Mouse (Mus musculus) monocyte, adult 2 months (primary cell): ENCODE measurements around the gene Atxn7.
"Not testable (repeated sequence)": the region's sequence is repeated elsewhere in the genome, so short reads cannot be mapped to it uniquely, and the experiment has no call there.

ENCODE experiments used
- DNase-seq, 2 experiments: peaks; one replicate each; pipeline ENCODE4 v3.0.0; 2022; ENCODE audit warnings: low spot score in 2 of 2, low read depth in 1 of 2

Gene Atxn7

GRCm38 (mm10) chr14:13982174-13982573, 20.9 kb downstream of the Atxn7 start:
- no peak for DNase-seq

GRCm38 (mm10) chr14:13988397-13988796, 27.2 kb downstream of the Atxn7 start:
- DNase-seq = no peak

GRCm38 (mm10) chr14:13990741-13991140, 29.5 kb downstream of the Atxn7 start:
- DNase-seq = no peak

GRCm38 (mm10) chr14:13995206-13996097, 34.2 kb downstream of the Atxn7 start:
- no peak for DNase-seq

GRCm38 (mm10) chr14:14002771-14003170, 41.5 kb downstream of the Atxn7 start:
- no peak for DNase-seq

- no peak for DNase-seq
Observed at GRCm38 (mm10) chr14:14009712-14010111, 48.5 kb downstream of the Atxn7 start.

- peak; percentile 33 to 67 for DNase-seq
Observed at GRCm38 (mm10) chr14:14012383-14013251, 51.4 kb downstream of the Atxn7 start.

GRCm38 (mm10) chr14:14013252-14013711, 52.0 kb downstream of the Atxn7 start:
- no peak for DNase-seq

- no peak for DNase-seq
Observed at GRCm38 (mm10) chr14:14014636-14015375, 53.6 kb downstream of the Atxn7 start.

- no peak for DNase-seq
Observed at GRCm38 (mm10) chr14:14019155-14019894, 58.1 kb downstream of the Atxn7 start.

GRCm38 (mm10) chr14:14021244-14021643, 60.0 kb downstream of the Atxn7 start:
- no peak for DNase-seq

- no peak for DNase-seq
Observed at GRCm38 (mm10) chr14:14025870-14026269, 64.6 kb downstream of the Atxn7 start.

GRCm38 (mm10) chr14:14030621-14031020, 69.4 kb downstream of the Atxn7 start:
- no peak for DNase-seq

GRCm38 (mm10) chr14:14032842-14033241, 71.6 kb downstream of the Atxn7 start:
- no peak for DNase-seq

- DNase-seq = no peak
Observed at GRCm38 (mm10) chr14:14036352-14036751, 75.1 kb downstream of the Atxn7 start.

GRCm38 (mm10) chr14:14038233-14038632, 77.0 kb downstream of the Atxn7 start:
- no peak for DNase-seq

- no peak for DNase-seq
Observed at GRCm38 (mm10) chr14:14042336-14042735, 81.1 kb downstream of the Atxn7 start.

GRCm38 (mm10) chr14:14054386-14054785, 93.1 kb downstream of the Atxn7 start:
- no peak for DNase-seq

- not testable (repeated sequence) for DNase-seq
Observed at GRCm38 (mm10) chr14:14059606-14060005, 98.4 kb downstream of the Atxn7 start.

- no peak for DNase-seq
Observed at GRCm38 (mm10) chr14:14062531-14063245, 101.4 kb downstream of the Atxn7 start.
